Mouse (Mus musculus): ENCODE measurements around the gene Trim8. TPM values are rescaled to one million over a fixed set of nuclear protein-coding genes. Genes with fewer than 3 reads are reported as not detected.

Gene Trim8
- total RNA-seq, 2 experiments from 2014 or later, result 105 to 109 TPM

GRCm38 (mm10) chr19:46537357-46537756 lies 35.9 kb downstream of the Trim8 start:
- no peak for DNase-seq (ENCODE audit: extremely low spot score in 1 of 2, low spot score in 1 of 2)

DNA sequence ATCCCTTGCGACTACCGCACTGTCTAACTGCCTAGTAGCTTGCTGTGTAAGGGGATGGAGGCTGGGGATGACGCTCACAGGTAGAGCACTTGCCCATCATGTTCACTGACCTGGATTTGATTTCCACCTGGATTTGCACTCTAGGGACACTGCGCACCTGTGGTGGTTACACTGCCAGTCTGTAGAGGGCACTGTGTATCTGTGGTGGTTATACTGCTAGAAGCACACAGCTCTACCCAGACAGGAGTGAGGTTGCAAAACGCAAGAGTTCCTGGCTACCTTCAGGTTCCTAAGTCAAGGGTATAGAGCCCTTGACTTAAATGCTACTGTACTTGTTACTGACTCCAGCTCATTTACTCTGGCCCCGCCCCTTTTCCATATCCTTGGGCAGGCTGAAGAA lies 36.7 kb downstream of the Trim8 start:
- no peak for DNase-seq (ENCODE audit: extremely low spot score in 1 of 2, low spot score in 1 of 2)

DNA sequence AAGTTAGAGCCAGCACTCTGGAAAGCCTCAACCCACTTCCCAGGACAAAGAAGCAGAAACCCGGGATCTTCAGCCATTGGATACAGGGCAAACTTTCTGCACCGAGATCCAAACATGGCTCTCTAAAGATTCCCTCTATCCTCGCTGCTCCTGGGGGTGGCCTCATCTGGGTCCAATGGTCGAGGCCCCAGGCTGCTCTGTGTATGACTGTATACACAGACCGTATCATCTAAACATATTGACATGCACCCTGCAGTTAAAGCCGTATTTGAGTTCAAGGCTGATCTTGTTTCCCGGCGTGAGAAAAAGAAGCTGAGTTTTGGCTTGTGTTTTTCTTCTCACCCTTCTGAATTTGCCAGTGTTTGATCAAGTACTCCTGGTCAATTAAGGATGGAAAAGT lies 41.2 kb downstream of the Trim8 start:
- no peak for DNase-seq (ENCODE audit: extremely low spot score in 1 of 2, low spot score in 1 of 2)

DNA sequence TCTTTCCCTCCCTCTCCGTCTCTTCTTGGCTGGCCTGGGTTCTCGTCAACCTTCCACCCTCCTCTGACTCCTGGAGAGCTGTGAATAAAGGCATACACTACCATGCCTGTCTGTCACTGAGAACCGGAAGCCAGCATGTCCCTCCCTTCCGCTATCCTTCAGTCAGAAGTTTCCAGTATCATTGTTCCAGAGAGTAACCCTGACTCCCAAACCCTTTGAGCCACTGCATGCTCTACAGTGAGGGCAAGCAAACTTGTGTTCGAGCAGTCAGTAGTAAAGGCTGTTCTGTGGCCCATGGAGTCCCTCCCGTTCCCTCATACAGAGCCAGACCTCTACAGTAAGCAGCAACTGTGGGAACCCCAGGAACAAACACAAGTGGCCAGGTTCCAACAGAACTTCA lies 46.1 kb downstream of the Trim8 start:
- DNase-seq (ENCODE audit: extremely low spot score in 1 of 2, low spot score in 1 of 2), result no peak

DNA sequence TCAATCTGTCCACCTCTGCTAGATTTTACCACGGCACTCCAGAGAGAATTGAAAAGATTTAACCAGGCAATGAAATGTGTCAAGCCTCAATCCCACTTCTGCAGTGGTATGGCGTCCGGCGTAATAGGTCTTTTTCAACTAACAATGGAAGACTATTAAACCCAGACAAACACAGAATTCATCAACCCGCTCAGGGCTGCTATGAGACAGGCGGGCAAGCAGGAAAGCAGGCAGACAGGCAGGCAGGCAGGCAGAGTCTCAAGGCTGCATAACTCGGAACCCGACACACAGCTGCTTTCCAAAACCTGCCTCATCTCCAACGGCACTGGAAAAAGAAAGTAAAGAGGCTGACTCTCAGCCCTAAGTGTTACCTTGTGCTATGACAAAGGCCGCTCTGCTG lies 46.6 kb downstream of the Trim8 start:
- DNase-seq (ENCODE audit: extremely low spot score in 1 of 2, low spot score in 1 of 2), result no peak

- no peak for DNase-seq (ENCODE audit: extremely low spot score in 1 of 2, low spot score in 1 of 2)
Observed at GRCm38 (mm10) chr19:46550385-46550784, 48.9 kb downstream of the Trim8 start.

- no peak for DNase-seq (ENCODE audit: extremely low spot score in 1 of 2, low spot score in 1 of 2)
Observed at GRCm38 (mm10) chr19:46552496-46552895, 51.0 kb downstream of the Trim8 start.

- DNase-seq (ENCODE audit: extremely low spot score in 1 of 2, low spot score in 1 of 2), result peak in 1 of 2 experiments; percentile 51
Observed at GRCm38 (mm10) chr19:46553541-46553955, 52.0 kb downstream of the Trim8 start.

DNA sequence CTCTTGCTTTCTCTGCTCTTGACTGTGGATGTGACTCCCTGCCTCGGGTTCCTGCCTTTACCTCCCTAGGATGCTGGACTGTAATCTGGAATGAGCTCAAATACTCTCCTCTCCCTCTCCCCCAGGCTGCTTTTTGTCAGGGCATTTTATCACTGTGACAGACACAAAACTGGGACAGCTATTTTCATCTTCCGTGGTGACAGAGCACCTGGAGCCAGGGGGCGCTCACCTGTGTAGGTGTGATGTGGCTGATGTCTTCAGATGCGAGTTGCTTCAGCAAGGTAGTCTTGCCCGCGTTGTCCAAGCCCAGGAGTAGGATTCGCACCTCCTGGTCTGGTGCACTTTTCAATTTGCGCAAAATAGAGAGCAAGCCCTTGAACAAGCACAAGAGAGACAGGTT lies 56.5 kb downstream of the Trim8 start:
- no peak for DNase-seq (ENCODE audit: extremely low spot score in 1 of 2, low spot score in 1 of 2)

- DNase-seq (ENCODE audit: extremely low spot score in 1 of 2, low spot score in 1 of 2), result no peak
Observed at GRCm38 (mm10) chr19:46558631-46559030, 57.1 kb downstream of the Trim8 start.

GRCm38 (mm10) chr19:46562132-46562531 lies 60.6 kb downstream of the Trim8 start:
- DNase-seq (ENCODE audit: extremely low spot score in 1 of 2, low spot score in 1 of 2), result peak; percentile 20 to 45

DNA sequence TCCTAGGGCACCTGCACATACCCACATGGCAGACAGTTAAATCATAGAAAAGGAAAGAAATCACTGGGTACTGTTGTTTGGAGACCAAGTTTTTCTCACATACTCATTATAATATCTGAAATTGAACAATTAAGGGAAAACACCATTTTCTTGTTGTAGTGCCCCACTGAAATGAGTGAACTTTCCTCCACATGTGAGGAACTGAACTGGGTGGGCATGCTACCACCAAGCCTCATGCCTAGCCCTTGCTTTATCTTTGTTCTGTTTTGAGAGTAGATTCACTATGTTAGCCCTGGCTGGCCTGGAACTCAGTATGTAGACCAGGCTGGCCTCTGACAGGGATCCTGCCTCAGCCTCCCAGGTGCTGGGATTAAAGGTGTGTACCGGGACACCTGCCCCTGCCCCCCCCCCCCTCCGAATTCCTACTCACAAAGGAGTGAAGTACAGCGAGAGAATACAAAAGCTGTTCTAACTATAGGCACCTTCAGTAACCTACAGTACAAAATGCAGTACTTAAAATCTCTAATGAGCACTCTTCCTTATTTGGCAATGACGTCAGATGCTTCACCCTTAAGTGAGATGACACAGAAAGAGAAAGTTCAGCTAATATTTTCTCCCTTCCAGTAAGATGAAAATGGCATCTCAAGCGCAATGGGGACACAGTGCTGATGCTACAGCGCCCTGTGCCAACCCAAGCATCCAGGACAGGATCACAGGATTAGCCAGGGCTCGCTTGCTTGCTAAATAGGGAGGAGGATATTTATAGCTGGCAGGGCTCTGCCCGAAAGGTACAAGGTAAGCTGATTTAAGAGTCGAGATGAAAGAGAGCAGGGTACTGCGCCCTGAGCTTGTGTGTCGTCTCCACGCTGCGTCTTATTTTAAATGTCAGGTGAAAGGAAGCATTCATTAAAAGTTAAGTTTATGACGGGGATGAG lies 61.3 kb downstream of the Trim8 start:
- no peak for DNase-seq (ENCODE audit: extremely low spot score in 1 of 2, low spot score in 1 of 2)

DNA sequence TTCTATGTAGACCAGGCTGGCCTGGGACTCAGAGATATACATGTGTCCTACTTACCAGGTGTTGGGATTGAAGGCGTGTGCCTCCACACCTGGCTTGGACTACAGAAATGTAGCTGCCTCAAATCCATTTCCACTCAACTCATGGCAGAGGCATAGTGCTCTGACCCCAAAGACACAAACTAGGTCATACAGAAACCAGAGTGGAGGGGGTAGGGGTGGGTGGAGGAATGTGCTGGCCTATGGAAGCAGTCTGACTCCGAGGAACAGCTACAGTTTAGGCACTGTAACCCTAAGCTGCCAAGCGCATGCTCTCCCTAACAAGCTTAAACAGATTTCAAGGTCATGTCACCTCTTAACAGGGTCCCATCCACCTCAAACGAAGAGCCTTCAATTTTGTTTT lies 62.1 kb downstream of the Trim8 start:
- no peak for DNase-seq (ENCODE audit: extremely low spot score in 1 of 2, low spot score in 1 of 2)

DNA sequence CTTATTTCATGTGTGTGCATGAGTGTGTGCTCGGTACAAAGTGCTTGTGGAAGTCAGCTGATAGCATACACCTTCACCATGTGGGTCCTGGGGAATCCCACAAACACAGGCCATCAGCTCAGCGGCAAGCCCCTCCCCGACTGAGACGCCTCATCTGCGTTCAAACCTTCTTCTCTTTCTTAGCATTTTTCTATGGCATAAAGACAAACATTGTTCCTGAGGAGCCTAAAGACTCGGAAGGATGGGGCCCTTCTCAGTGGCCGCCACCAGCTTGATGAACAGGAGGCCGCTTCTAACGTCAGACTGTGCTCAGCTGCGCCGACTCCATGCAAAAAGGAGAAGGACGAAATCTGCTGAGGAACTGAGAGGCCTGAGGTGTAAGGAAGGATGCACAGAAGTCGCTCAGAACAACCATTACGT lies 62.6 kb downstream of the Trim8 start:
- no peak for DNase-seq (ENCODE audit: extremely low spot score in 1 of 2, low spot score in 1 of 2)

Other genes starting within 250 kb of the Trim8 start
- gene Nfkb2, start 197.4 kb upstream of the Trim8 start, total RNA-seq (2021), result 1 to 10 TPM; 1.8 to 2.8 TPM
- 100 to 1,000 TPM; 765 to 790 TPM for gene Psd, start 174.5 kb upstream of the Trim8 start, total RNA-seq (2021)
- 10 to 100 TPM; 29.0 to 32.8 TPM for gene Fbxl15, start 173.5 kb upstream of the Trim8 start, total RNA-seq (2021)
- 100 to 1,000 TPM; 164 to 189 TPM for gene Cuedc2, start 163.0 kb upstream of the Trim8 start, total RNA-seq (2021)
- gene Mfsd13a, start 160.6 kb upstream of the Trim8 start, total RNA-seq (2021), result 10 to 100 TPM; 29.9 to 31.4 TPM
- under 1 TPM; 0.76 to 0.89 TPM for gene 2310034G01Rik, start 151.4 kb upstream of the Trim8 start, total RNA-seq (2021)
- 100 to 1,000 TPM; 174 to 194 TPM for gene Actr1a, start 106.0 kb upstream of the Trim8 start, total RNA-seq (2021)
- 10 to 100 TPM; 19.4 to 22.1 TPM for gene Sufu, start 104.8 kb upstream of the Trim8 start, total RNA-seq (2021)
- 100 to 1,000 TPM; 123 to 127 TPM for gene Arl3, start 71.5 kb downstream of the Trim8 start, total RNA-seq (2021)
- gene Sfxn2, start 71.7 kb downstream of the Trim8 start, total RNA-seq (2021), result 1 to 10 TPM; 4.4 to 6.3 TPM
- gene Wbp1l, start 97.4 kb downstream of the Trim8 start, total RNA-seq (2021), result 10 to 100 TPM; 37.8 to 37.9 TPM
- not detected for gene Cyp17a1, start 171.5 kb downstream of the Trim8 start, total RNA-seq (2021)
- gene Borcs7, start 188.2 kb downstream of the Trim8 start, total RNA-seq (2021), result 10 to 100 TPM; 20.2 to 20.6 TPM
- gene As3mt, start 205.8 kb downstream of the Trim8 start, total RNA-seq (2021), result 10 to 100 TPM; 22.0 to 23.8 TPM

Data from layer of hippocampus, postnatal 25 days (tissue).